14 mouse cellular contexts compared by ENCODE assay signal in genomic region chr19:32178161-32178560, GRCm38 (mm10).
A peak's percentile ranks its signal among the peaks of the same experiment; 100 is the strongest.
DNase-seq lines count a peak whose midpoint lies in the region; ATAC-seq lines count a peak whose summit lies in the region.
"Had no signal": no experiment of that assay in that cellular context is flagged by ENCODE, and none has a peak within 500 bp of the region (broad histone marks: within the 10 kb centered on the region; RNA-seq: fewer than 3 reads in every experiment).

No protein-coding gene starts in this region.

- intact Hi-C loops in heart, postnatal 36 days (cut with DNase I) = loop anchor here (5.0 kb wide), 1 partner anchor 206 kb away; no protein-coding TSS in a partner anchor

- no peaks in the 10 kb centered on the region for H3K36me3 ChIP-seq in heart, embryonic 15.5 days
- H3K36me3 ChIP-seq: intestine, embryonic 15.5 days; limb, embryonic 13.5 days; stomach, embryonic 15.5 days had no signal

- H3K27me3 ChIP-seq in heart, embryonic 15.5 days = no peaks in the 10 kb centered on the region
- H3K27me3 ChIP-seq: intestine, embryonic 15.5 days; limb, embryonic 13.5 days; stomach, embryonic 15.5 days had no signal

- no peak overlapping the region for H3K9ac ChIP-seq in heart, embryonic 15.5 days
- H3K9ac ChIP-seq: intestine, embryonic 15.5 days; limb, embryonic 13.5 days; stomach, embryonic 15.5 days had no signal

- 71% methylated on average over 2 of the region's 2 CpGs for WGBS in heart, embryonic 15.5 days

- H3K27ac ChIP-seq in heart, embryonic 15.5 days = peak overlapping the region; percentile 94; the same call in 1 of the 2 replicates
- H3K27ac ChIP-seq: intestine, embryonic 15.5 days; limb, embryonic 13.5 days had no signal

- no peaks in the 10 kb centered on the region for H3K9me3 ChIP-seq in heart, embryonic 15.5 days (replicated peaks)
- H3K9me3 ChIP-seq: intestine, embryonic 15.5 days; limb, embryonic 13.5 days; stomach, embryonic 15.5 days had no signal

- H3K4me1 ChIP-seq in heart, embryonic 15.5 days (replicated peaks) = peaks cover 69% of the 10 kb centered on the region

- no peak for ATAC-seq in heart, embryonic 15.5 days (replicated peaks; ENCODE audit: insufficient number of reproducible peaks, insufficient read depth, low FRiP score, low read depth)
- ATAC-seq: CD4-positive, CD25-positive, alpha-beta regulatory T cell, adult 4 months; intestine, embryonic 15.5 days had no signal

- DNase-seq in heart, postnatal 36 days = no peak
- DNase-seq in retina, postnatal 1 day = peak; percentile 45
- no peak for DNase-seq in retina, embryonic 14.5 days (ENCODE audit: low spot score)
- DNase-seq in cerebellum, postnatal 36 days = peak; percentile 15 to 34
- no peak for DNase-seq in layer of hippocampus, postnatal 10 days (ENCODE audit: low spot score in 2 of 2)
- no peak for DNase-seq in urinary bladder, postnatal 10 days (ENCODE audit: low spot score)
- DNase-seq: kidney, postnatal 25 days; thymus, postnatal 36 days had no signal

- no peak overlapping the region for H3K4me3 ChIP-seq in heart, embryonic 15.5 days
- H3K4me3 ChIP-seq: intestine, embryonic 15.5 days; limb, embryonic 13.5 days; myocyte; stomach, embryonic 15.5 days had no signal

- no peak overlapping the region for H3K4me2 ChIP-seq in heart, embryonic 15.5 days
- H3K4me2 ChIP-seq: intestine, embryonic 15.5 days; limb, embryonic 13.5 days; stomach, embryonic 15.5 days had no signal

Comparison
In these comparisons a context has a peak if more than half of its experiments do, and no peak if none do; other contexts are left out.
1. DNase-seq: peak in retina, postnatal 1 day (single experiment) and cerebellum, postnatal 36 days (2 of 2); none in heart, postnatal 36 days (0 of 2), retina, embryonic 14.5 days (single experiment), layer of hippocampus, postnatal 10 days (0 of 2) and urinary bladder, postnatal 10 days (single experiment).